Mouse (Mus musculus) heart, adult 2 months (tissue): ENCODE measurements around the gene Gm19345. TPM values are rescaled to one million over a fixed set of nuclear protein-coding genes. Genes with fewer than 3 reads are reported as not detected.

Source experiments
- DNase-seq, 2 experiments: peaks; one replicate each; pipeline ENCODE4 v3.0.0; 2021
- H3K27ac ChIP-seq: fragments of 200-600 bp; 2 replicates; pipeline ENCODE4 v1.8.1; 2022
- H3K27me3 ChIP-seq: fragments of 200-500 bp; 2 replicates; pipeline ENCODE4 v1.6.1; 2012; ENCODE audit warnings: mild to moderate bottlenecking, low read length, inconsistent platforms, mixed read lengths; ENCODE audit not compliant: control insufficient read depth, insufficient read depth
- H3K36me3 ChIP-seq: fragments of 200-500 bp; 2 replicates; pipeline ENCODE4 v1.6.1; 2012; ENCODE audit warnings: low read length, inconsistent platforms; ENCODE audit not compliant: control insufficient read depth, insufficient read depth
- H3K4me1 ChIP-seq: fragments of 200-500 bp; 2 replicates; pipeline ENCODE4 v1.6.1; 2011; ENCODE audit warnings: low read length; ENCODE audit not compliant: control insufficient read depth, insufficient read depth
- H3K4me3 ChIP-seq: fragments of 200-600 bp; 2 replicates; pipeline ENCODE4 v1.8.1; 2022
- H3K79me2 ChIP-seq: fragments of 200-500 bp; replicated peaks from 2 replicates; pipeline ENCODE4 v1.6.1; 2012; ENCODE audit warnings: mild to moderate bottlenecking, inconsistent platforms, low read length, moderate library complexity, mixed read lengths; ENCODE audit not compliant: control insufficient read depth, insufficient read depth
- H3K9ac ChIP-seq: fragments of 200-500 bp; 2 replicates; pipeline ENCODE4 v1.6.1; 2012; ENCODE audit warnings: low read depth, mild to moderate bottlenecking, control low read depth, inconsistent platforms, low read length, mixed read lengths
- CTCF ChIP-seq: fragments of 200-600 bp; IDR thresholded peaks from 2 replicates; pipeline ENCODE4 v1.8.1; 2022; ENCODE audit warnings: antibody characterized with exemption, mild to moderate bottlenecking, moderate library complexity
- EP300 ChIP-seq: fragments of 200-500 bp; IDR thresholded peaks from 2 replicates; pipeline ENCODE4 v1.6.1; 2011; ENCODE audit warnings: low read depth, low read length, control low read depth; ENCODE audit not compliant: insufficient read depth
- POLR2A ChIP-seq: fragments of 200-500 bp; IDR thresholded peaks from 2 replicates; pipeline ENCODE4 v1.6.1; 2011; ENCODE audit warnings: mild to moderate bottlenecking, low read depth, low read length, control low read depth; ENCODE audit not compliant: insufficient read depth
- WGBS: fragments of 180-500 bp; shearing (Covaris S2); methylation state at CpG from one replicate; pipeline ENCODE4 v1.1.7; 2018; 5-methylcytosine and 5-hydroxymethylcytosine counted together
- intact Hi-C: fragments of 180-260 bp; cut with DNase I; formaldehyde crosslinking; loops from one replicate; pipeline ENCODE4 v1.15.1; 2025
- polyA plus RNA-seq: library from polyadenylated mRNA; depleted of rRNA; stranded (reverse); fragments of >200 nt; gene quantifications from 2 replicates; pipeline ENCODE4 v1.2.3, GENCODE M21; 2012
- total RNA-seq, 2 experiments: library from RNA; stranded (reverse); gene quantifications; 2 replicates each; pipeline ENCODE4 v1.2.3; 2021

The Gm19345 gene
- total and polyA plus RNA-seq, 3 experiments = not detected

DNA sequence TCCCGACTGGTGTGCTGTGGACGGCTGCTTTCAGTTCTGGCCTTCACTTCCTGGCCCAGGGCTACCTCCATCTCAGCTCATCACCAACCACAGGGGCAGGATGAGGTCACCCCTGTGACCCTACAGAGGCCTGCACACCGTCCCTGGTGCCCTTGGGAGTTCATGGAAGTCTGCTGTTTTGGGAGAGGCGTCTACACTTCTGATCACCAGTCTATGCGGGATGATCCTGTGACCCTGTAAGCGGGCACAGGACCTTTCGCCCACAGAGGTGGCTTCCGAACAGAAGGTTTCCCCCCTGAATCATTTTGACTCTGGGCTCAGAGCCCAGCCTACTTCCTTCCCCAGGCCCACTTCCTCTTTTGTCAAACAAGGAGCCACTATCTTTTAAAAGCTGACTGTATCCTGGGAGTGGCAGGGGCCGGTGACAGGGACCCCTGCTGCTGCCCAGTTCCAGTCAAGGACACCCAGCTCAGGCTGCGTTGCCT is 19.4 kb downstream of the Gm19345 start:
- H3K79me2 ChIP-seq = no peaks in the 10 kb centered on the region
- DNase-seq = peak; percentile 52 to 69
- peaks cover 17% of the 10 kb centered on the region for H3K4me1 ChIP-seq
- intact Hi-C loops = loop anchor here (1.0 to 5.0 kb wide), 2 partner anchors 22 to 119 kb away; partner anchors contain the start of gene Nectin2
- no peak overlapping the region for H3K9ac ChIP-seq
- TF ChIP-seq CTCF = no peak
- WGBS = 33% methylated on average over 10 of the region's 10 CpGs
- no peaks in the 10 kb centered on the region for H3K27me3 ChIP-seq
- H3K27ac ChIP-seq = peak overlapping the region; percentile 78
- H3K36me3 ChIP-seq = no peaks in the 10 kb centered on the region
- no peak overlapping the region for H3K4me3 ChIP-seq

DNA sequence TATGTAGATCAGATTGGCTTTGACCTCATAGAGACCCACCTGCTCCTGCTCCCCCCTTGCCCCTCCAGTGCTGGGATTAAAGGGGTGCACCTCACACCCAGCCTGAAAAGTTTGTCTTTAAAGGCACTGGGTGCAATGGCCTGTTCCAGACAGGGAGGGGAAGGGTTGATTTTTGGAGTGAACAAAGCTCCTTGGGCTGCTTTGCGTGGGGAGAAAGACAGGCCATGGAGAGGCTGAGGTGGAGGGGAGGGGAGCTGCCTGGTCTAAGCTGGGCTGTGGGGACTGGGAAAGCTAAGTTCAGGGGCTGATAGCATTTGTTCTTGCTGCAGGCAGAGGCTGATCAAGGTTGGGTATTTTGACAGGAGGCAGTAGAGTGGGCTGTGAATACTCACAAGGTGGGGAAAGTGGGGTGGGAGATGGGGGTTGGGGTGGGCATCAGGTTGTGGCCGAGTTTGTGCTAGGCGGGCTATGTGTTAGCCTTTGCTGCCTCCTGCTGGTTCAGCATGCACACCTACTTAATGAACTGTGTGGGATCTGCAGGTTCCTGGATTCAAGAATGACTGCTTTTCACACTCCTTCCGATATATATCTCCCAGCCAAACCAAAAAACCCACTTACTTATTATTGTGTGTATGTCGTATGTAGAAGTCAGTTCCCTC is 20.3 kb downstream of the Gm19345 start:
- Histone ChIP-seq H3K36me3 (no peaks in the 10 kb centered on the region), H3K79me2 (no peaks in the 10 kb centered on the region), H3K4me3 (no peak overlapping the region), H3K9ac (no peak overlapping the region), H3K27me3 (no peaks in the 10 kb centered on the region), H3K27ac (peak overlapping the region; percentile 78), H3K4me1 (peaks cover 10% of the 10 kb centered on the region)
- TF ChIP-seq CTCF (peak; percentile 86), POLR2A (no peak), EP300 (peak; percentile 79; the same call in 1 of the 2 replicates)
- DNase-seq = peak; percentile 54 to 71
- intact Hi-C loops = loop anchor here (1.0 to 5.0 kb wide), 3 partner anchors 23 to 120 kb away; partner anchors contain the start of gene Nectin2
- 32% methylated on average over 5 of the region's 5 CpGs for WGBS

DNA sequence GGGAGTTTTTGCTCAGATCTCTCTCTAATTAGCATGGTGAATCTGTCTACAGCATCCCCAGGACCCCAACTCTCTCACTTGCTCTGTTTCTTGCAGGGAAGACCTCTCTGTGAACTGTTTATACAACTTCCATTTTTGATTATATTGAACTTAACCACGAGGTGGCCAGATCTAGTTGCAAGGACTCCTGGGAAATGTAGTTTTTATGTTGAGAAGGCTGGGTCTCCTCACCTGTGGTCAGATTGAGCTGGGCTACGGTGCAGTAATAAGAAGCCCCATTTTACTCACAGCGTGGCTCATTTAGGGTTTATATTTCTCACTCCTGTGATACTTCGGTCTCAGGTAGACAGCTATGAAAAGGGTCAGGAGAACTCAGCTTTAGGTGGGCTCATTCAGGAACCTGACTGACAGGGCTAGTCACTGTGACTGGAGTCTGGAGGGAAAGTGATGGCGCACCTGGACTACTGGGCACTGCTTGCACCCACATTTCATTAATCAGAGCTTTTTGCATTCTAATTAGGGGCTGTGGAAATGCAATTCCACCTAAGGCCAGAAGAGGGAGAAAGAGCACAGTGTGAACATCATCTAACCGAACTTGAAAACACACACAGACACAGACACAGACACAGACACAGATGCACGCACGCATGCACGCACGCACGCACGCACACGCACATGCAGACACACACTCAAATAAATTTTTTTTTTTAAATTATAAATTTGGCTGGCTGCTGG is 24.3 kb downstream of the Gm19345 start:
- WGBS = 27% methylated on average over 13 of the region's 13 CpGs
- H3K79me2 ChIP-seq = no peaks in the 10 kb centered on the region
- no peak overlapping the region for H3K4me3 ChIP-seq
- peak in 1 of 2 experiments; percentile 28 for DNase-seq
- H3K4me1 ChIP-seq = peaks cover 4% of the 10 kb centered on the region
- intact Hi-C loops = loop anchor here (1.0 to 2.0 kb wide), 2 partner anchors 35 to 80 kb away; no protein-coding TSS in a partner anchor
- no peak overlapping the region for H3K27ac ChIP-seq
- no peak overlapping the region for H3K9ac ChIP-seq
- H3K36me3 ChIP-seq = no peaks in the 10 kb centered on the region
- no peaks in the 10 kb centered on the region for H3K27me3 ChIP-seq
- TF ChIP-seq POLR2A (no peak), CTCF (peak; percentile 78), EP300 (no peak)

DNA sequence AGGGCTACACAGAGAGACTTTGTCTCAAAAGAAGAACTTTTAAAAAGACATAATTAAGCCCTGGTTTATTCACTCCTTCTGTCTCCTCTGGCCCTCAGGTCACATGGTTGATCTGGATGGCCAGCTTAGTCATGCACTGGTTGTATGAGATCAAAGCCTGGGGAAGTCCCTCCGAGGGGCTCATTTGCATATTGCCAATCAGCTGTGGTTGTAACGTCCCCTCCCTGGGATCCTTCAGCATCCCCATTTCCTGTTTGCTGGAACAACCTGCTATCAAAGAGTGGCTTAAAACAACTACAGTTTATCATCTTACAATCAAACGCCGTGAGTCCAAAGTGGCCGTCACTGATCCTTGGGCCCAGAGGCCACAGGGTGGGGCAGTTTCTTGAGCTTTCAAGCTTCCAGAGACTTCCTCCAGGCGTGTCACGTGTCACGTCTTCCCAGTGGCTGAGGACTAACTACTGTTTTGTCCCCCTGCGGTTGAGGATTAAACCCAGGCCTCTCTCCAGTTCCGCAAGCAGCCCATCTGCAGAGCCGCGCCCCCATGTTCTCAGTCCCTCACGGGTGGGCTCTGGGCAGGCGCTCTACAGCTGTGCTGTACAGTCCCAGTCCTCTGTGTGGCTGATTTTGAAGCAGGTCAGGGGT is 25.1 kb downstream of the Gm19345 start:
- DNase-seq = peak in 1 of 2 experiments; percentile 44
- intact Hi-C loops = loop anchor here (1.0 to 2.0 kb wide), 2 partner anchors 34 to 79 kb away; no protein-coding TSS in a partner anchor

DNA sequence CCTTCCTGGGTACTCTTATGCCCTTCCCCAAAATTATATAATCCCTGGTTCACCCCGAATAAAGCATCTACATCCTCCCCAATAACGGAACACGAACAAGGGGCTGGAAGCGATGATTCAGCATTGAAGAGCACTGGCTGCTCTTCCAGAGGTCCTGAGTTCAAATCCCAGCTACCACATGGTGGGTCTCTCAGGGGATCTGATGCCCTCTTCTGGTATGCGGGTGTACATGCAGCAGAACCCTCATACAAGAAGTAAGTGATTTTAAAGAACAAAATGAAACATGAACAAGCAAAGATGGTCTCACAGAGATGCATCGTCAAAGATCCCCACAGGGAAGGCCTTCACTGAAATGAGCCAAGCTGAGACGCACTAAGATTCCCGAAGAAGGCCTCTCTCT is 29.0 kb downstream of the Gm19345 start:
- Histone ChIP-seq H3K36me3 (no peaks in the 10 kb centered on the region), H3K4me3 (no peak overlapping the region), H3K4me1 (peaks cover 2% of the 10 kb centered on the region), H3K79me2 (no peaks in the 10 kb centered on the region), H3K9ac (no peak overlapping the region), H3K27ac (no peak overlapping the region), H3K27me3 (no peaks in the 10 kb centered on the region)
- intact Hi-C loops = no loop called here
- no peak for TF ChIP-seq POLR2A
- no peak for TF ChIP-seq EP300
- peak; percentile 34 for TF ChIP-seq CTCF
- 68% methylated on average over 8 of the region's 8 CpGs for WGBS
- no peak for DNase-seq

More for the DNA sequence above, 25.1 kb downstream of the Gm19345 start:
- no peak overlapping the region for H3K9ac ChIP-seq
- WGBS = 43% methylated on average over 14 of the region's 14 CpGs
- no peaks in the 10 kb centered on the region for H3K79me2 ChIP-seq
- no peak overlapping the region for H3K27ac ChIP-seq
- H3K27me3 ChIP-seq = no peaks in the 10 kb centered on the region
- peaks cover 3% of the 10 kb centered on the region for H3K4me1 ChIP-seq
- no peak for TF ChIP-seq CTCF
- H3K4me3 ChIP-seq = no peak overlapping the region
- no peaks in the 10 kb centered on the region for H3K36me3 ChIP-seq

DNA sequence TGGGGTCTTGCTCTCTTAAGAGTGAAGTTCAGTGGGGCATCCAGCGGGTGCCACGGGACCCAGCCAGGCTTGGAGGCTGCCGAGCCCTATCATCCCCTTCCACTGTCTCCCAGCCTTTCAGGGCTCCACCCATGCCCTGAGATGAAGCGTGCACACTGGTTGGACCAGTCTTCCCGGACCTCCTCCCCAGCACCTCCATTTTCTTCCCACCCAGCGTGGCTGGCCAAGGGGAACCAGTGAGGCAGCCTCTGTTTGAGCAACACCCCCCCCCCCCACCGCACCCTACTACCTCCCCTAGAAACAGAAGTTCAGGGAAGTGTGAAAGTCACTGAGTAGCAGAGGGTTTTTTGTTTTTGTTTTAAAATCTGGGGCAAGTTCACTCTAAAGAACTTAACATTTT is 36.0 kb downstream of the Gm19345 start, which contains the start of gene Ceacam19:
Ceacam19 (minus strand) TSS at position 117 of the 400 bp plus-strand sequence.
- DNase-seq = no peak
- no peaks in the 10 kb centered on the region for H3K4me1 ChIP-seq
- H3K36me3 ChIP-seq = no peaks in the 10 kb centered on the region
- H3K79me2 ChIP-seq = no peaks in the 10 kb centered on the region
- intact Hi-C loops = no loop called here
- H3K9ac ChIP-seq = no peak within 1 kb of the TSS
- no peak within 1 kb of the TSS for H3K27ac ChIP-seq
- H3K27me3 ChIP-seq = no peaks in the 10 kb centered on the region
- no peak within 1 kb of the TSS for H3K4me3 ChIP-seq
- WGBS = 65% methylated on average over 7 of the region's 7 CpGs
- TF ChIP-seq EP300 = no peak
- TF ChIP-seq CTCF = no peak
- no peak for TF ChIP-seq POLR2A
